Mouse (Mus musculus): ENCODE measurements around the gene Exosc7. TPM values are rescaled to one million over a fixed set of nuclear protein-coding genes. Genes with fewer than 3 reads are reported as not detected.

Gene Exosc7
- polyA plus RNA-seq, 2 experiments from 2014 or later: 105 to 108 TPM

DNA sequence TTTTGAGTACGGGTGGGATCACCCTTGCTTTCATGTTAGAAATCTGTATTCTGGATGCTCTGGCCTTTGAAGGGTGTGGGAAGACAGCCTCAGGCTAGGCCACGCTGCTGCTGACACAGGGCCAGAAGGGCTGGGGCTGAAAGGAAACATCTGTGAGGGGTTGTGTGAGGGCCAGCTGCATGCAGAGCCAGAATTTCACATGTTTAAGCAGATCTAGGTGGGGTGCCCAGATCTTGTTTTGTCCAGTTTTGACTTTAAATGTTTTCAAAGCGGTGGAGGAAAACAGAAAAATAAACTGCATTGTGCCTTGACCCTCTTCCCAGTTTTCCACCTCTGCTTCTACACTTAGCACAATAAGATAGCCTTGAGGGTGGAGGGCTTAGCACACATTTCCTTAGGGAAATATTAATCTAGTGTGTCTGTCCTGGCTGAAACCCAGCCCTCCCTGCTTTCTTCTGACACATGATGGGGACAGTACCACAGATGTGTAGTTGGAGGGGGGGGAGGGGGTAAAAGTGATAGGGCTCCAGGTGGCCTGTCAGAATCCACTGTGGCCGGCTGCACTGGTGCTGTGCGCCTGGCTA is 26.0 kb downstream of the Exosc7 start:
- ATAC-seq: no peak

DNA sequence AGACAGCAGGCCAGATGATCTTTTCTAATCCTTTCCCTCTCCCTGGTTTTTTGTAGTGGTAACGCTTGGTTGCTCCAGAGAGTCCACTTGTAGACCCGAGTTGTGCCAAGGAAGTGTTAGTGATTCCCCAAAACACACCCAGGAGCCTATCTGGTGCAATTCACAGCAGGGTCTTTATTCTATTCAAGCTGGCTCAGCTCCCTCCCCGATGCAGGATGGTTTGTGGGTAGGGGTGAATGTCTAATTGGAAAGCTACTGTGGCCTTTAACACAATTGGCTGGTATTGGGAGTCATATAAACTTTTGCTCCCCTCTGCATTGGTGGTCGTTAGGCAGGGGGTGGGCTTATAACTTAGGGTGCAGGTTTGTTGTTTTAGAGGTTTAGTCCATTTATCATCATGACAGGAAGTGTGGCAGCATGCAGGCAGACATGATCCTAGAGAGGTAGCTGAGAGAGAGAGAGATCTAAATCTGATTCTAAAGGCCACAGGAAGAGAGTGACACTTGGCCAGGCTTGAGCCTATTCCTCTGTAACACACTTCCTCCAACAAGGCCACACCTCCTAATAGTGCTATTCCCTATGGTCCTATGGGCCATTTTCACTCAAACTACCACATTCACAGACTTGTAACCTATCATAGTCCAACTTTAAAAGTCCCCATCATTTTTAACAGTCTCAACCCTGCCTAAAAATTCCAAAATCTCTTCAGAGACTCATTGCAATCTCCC is 27.0 kb downstream of the Exosc7 start:
- no peak for ATAC-seq

DNA sequence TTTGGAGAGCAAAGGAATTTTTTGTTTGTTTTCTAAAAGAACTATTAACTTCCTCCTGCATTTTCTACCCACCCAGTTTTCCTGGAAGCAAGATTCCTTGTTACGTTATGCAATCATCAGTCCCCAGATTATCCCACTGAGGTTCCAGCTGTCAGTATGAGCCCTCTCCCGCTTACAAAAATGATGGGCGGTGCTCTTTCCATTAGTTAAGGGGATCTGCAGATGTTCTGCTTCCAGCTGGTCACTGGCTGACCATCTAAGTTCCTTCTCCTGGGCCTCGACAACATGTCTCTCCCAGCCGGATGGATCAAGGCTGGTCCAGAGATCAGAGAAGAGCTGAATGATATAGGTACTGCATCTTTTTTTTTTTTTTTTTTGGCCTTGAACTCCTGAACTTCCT is 35.4 kb downstream of the Exosc7 start:
- ATAC-seq: no peak

DNA sequence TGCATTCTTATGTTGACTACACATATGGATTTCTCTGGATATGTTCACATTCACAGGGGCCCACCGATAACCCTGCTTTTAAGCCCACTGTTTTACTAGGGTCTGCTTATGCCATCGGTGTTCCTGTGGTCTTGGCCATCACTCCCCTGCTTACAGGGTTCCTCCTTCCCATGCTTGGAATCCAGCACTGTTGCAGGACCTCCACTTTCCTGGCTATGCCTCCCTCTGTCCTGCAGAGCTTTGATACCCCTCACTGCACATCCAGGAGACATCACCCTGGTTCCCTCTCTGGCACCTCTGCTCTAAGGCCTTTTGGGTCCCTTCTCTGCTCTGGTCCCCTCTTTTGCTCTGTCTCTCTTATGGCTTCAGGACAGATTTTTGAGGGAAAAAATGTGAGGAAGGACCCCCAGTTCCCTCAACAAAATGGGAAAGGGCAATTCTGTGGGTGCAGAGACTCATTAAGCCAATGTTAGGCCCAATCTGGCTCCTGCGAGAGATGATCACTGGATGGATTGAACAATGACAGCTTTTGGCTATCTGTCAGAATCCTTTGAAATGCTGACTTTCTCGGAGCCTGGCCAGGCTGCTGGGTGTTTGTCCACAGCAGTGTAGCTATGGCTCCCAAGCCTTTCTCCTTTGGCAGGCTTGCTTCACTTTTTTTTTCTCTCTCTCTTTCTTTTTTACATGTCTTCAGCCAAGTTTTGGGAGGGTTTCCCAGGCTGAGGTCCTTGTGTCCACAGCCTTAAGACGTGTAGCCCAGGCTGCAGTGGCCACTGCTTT is 37.4 kb downstream of the Exosc7 start, which contains the start of gene Clec3b:
Gene Clec3b (plus strand): TSS at position 706 of the 780 bp plus-strand sequence.
- ATAC-seq: no peak

DNA sequence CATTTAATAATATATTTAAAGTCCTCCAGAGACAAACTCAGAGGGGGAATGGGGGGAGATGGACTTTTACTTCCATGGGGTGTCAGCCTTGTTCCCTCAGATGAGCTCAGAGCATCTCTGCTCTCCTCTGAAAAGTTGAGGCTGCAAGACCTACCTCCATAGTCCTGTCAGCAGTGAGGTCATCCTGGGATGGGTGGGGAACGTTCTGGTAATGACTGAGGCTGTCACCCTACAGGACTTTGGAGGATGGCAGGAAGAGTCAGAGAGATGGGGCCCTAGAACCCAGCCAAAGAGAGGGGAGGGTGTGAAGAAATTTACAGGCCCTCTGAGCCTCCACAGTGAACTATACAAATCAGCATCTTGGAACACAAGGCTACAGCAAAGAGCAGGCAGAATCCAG is 38.5 kb downstream of the Exosc7 start:
- no peak for ATAC-seq

DNA sequence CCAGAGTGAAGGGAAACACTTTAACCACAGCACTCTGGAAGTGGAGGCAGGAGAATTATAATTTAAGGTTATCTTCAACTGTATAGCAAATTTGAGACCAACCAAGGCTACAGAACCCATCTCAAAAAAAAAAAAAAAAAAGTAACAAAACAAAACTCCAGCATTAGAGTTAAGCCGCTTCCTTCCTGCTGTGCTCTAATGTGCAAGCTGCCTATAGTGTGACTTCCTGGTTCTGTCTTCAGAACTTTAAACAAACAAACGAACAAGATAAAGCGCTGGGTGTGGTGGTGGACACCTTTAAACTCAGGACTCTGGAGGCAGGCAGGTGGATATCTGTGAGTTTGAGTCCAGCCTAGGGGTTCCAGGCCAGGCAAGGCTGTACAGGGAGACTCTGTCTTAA is 39.0 kb downstream of the Exosc7 start:
- peak; percentile 90 for ATAC-seq

DNA sequence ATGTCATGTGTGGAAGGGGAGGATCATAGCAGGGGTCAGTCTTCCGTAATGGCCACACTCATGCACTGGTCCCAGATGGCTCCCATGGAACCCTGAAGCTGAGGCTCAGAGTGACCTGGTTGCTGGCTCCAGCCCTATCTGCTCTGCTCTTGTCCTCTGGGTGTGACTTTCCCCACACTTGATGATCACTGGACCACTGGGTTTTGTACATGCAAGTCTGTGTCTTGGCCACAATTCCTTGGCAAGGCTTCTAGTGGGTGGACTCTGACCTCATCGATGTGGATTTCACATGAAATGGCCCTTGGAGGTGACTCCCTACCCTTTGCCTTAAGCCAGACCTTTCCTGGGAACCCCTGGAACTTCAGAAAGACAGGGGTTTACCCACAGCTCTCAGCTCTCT is 40.1 kb downstream of the Exosc7 start:
- no peak for ATAC-seq

DNA sequence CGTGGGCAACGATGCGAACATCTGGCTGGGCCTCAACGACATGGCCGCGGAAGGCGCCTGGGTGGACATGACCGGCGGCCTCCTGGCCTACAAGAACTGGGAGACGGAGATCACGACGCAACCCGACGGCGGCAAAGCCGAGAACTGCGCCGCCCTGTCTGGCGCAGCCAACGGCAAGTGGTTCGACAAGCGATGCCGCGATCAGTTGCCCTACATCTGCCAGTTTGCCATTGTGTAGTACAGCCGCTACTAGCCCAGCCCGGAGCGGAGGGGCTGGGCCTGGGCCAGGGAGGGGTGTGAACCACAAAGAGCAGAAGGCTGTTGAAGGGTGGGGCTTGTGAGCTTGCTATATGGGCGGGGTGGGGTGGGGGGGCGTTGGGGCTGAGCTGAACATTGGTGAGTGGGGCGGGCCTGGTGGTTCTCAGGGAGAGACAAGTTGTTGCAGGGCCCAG is 43.9 kb downstream of the Exosc7 start:
- ATAC-seq: no peak

DNA sequence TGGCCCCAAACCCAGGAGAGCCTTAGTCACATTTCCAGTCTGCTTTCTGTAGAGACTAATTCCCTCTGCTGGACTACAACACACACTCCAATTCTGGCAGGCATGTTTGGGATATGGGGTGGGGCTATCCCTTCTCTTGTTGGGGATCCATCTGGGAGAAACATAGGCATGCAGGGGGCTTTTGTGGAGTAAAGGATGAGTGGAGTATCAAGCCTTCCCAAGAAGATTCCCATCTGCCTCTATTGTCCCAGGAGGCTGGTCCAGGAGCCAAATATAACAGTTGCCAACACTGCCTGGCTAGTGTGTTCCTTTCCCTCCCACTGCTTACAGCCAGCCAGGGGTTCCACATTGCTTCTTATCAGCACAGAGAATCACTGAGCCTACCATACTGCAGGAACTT is 44.7 kb downstream of the Exosc7 start:
- ATAC-seq: no peak

DNA sequence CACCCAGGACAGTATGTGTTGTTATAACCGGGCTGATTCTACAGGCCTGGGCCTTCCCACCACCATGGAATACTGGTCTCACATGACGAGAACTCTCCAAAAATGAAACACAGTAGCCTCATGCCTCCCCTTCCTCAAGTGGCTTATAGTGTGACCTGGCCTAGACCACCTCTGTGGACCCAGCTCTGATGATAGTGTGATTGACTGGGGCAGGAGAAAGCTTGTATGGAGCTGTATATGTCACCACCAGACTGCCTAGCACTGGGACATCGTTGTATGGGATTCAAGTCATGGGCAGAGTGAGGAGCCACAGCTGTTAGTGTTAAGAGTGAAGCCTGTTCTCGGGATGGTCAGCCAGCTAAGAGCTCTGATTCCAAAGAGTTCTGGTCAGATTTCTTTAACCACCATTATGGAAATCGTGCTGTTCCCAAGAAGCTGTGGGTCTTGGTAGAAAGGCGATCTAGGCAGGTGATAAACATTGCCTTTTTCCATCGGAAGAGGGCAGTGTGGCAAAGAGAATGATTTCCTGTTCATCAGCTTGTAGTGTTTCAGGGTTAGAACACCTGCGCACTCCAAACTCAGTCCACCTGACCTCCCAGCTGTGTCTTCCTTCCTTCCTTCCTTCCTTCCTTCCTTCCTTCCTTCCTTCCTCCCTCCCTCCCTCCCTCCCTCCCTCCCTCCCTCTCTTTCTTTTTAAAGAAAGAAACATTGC is 45.3 kb downstream of the Exosc7 start:
- ATAC-seq: peak; percentile 74

DNA sequence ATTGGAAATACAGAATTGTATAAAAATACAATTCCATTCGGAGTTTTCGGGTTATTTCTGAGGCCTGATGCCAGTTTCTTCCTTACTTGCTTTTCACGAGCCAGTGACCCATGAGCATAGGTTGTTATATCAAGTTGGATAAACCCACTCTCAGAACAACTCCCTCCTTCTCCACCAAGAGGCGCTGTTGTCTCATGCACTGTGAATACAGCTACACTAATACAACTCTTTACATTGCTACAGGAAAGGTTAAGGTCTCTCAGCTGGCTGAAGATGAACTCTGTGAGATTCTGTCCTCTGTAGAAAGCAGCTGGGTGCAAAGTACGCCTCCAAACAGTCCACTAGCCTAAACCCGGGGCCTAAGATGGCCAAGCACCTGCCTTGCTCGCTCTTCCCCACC is 46.3 kb downstream of the Exosc7 start:
- peak; percentile 75 for ATAC-seq

DNA sequence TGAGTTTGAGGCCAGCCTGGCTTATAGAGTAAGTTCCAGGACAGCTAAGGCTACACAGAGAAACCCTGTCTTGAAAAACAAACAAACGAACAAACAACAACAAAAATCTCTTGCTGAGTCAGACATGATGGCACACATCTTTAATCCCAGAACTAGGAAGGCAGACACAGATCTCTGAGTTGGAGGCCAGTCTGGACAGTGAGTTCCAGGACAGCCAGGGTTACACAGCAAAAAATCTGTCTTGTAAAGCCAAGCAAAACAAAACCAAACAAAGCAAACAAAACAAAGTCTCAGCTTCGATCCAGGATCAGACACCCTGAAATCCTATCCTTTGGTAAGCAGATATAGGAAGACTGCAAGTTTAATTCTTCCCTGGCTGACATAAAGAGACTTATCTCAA is 48.8 kb downstream of the Exosc7 start:
- no peak for ATAC-seq

DNA sequence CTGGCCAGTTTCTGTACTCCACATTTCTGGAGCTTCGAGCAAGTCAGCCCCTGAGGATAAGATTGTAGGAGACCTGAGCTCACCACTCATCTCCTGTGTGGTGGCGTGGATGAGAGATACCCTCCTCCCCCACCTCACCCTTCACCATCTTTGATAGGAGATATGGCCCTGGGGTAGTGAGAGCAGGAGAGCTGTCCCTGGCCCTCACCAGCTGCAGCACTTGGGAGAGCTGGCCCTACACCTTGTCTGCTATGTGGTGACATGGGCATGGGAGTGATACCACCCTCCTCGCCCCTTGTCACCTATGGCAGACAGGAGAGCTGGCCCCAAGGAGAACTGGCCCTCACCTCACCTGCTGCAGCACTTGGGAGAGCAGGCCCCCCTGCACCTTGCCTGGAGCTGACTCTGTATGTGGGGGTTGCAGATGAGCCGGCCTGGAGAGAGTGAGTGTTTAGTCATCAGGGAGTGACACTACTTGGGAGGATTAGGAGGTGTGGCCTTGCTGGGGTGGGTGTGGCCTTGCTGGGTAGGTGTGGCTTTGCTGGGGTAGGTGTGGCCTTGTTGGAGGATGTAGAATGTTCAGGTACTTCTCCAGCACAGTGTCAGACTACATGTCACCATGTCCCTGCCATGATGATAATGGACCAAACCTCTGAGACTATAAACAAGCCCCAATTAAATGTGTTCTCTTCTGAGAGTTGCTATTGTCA is 50.1 kb downstream of the Exosc7 start:
- ATAC-seq: no peak

DNA sequence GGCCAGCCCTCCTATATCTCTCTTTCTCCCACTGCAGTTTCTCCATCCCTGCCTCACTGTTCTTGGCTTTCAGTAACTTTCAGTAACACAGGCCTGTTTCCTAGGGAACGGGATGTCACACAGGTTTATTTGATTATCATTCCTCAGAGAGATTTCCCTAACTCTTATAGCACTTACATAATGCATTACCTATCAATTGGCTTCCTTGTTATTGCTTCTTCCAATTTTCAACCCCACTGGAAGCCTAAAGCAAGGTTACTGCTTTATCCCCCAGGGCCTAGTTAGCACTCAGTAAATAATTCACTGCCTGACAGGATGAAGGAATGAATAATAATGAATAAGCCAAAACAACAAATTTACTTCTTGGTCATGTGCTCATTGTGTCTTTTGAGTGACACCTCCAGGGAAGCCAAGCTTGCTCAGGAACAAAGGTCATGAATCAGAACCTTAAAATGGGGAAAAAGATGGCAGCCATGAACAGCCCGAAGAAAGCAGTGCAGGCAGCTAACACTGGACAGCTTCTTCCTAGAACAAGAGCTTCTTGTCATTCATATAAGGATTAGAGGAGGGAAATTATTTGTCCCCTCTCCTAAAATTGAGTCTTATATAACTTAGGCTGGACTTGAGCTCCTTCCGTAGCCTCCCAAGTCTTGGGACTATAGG is 52.9 kb downstream of the Exosc7 start:
- ATAC-seq: no peak

DNA sequence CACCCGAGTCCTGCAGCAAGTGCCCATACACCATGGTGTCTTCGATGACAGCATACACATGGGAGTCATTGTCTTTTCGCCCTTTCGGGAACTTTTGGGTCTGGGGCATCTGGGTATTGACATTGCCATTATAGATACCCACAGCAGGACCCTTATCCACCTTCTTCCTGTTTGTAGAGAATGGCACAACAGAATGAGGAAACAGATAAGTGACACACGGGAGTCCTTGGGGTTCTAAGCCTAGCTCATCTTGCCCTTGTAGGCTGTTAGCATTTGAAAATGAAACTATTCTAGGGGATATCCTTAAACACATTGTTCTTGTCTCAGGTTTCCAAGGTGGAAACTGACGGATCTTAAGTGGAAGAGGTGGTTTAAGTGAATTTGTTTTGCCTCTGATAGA is 60.7 kb downstream of the Exosc7 start:
- no peak for ATAC-seq

DNA sequence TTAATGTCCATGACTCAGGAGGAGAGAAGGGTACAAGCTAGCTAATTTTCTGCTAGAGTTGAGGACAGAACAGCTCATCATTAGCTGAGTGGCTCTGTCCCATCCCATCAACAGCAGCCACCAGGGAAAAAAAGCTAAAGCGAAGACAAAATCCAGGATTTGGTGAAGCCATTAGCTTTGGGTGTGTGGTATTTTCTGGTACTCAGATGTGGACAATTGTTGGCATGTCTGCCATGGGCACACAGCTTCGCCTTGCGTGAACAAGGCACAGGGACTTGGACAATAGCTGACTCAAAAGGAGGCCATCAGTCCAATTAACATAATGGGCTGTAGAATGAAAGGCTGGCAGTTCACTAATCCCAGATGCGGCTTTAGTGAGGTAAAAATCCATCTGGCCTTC is 61.3 kb downstream of the Exosc7 start:
- no peak for ATAC-seq

DNA sequence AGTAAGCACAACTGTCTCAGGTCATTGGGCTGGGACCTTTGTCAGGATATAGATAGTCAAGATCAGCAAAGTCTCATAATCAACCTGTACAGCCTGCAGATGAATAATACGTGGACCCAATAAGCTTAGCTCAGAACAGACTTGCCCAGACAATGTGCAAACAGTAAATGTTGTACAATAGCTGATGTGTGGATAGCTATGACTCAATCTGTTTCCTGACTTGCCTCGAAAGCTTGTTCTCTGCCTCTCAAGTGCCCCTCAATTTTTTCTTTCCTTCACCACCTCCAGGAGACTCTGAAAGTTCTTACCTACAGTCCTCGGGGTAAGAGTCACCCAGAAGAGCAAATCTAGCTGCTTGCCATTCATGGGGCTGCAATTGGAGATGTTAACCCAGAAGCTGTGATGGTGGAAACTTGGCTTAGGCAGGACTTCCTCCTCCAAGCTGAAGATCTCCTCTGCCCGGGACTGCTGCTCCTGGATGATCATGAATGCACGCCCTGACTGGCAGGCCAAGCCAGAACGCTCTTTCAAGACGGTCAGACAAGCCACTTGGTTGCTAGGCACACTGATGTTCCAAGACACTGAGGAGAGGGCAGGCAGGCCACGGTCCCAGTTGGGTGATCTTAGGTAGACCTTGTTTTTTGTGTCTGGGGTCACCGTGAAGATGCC is 64.5 kb downstream of the Exosc7 start:
- ATAC-seq: no peak

DNA sequence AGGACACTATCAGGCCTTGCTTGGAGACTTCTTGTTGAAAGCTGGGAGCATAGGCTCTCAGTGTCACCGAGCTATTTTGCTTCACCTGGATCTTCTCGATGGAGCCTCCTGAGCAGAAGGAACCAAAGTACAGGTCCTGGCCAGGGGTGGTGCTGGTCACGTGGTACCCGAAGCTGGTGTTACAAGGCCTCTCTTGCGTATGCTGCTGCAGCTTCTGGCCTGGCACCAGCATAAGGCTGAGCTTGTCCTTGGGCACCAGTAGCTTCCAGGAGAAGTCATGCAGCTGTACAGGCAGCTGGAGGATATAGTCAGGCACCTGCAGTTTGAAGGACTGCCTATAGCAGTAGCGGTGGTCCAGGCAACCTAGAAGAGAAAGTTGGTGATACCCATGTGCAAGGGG is 67.0 kb downstream of the Exosc7 start:
- no peak for ATAC-seq

DNA sequence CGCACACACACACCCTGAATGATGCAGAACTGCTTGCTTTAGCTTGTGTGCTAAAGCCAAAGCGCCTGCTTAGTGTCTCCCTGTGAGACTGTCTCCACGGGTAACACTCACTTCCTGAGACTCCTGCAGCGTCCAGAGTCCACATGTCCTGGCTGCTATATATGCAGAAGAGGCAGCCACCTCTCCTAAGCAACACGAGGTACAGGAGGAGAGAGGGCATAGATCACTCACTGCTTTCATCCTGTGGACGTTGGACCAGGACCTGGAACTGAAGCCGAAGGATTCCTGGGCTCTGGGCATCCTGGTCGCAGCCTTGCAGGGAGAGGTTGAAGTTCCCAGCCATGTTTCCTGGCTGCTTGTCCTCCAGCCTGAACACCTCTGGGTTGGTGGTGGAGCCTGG is 70.2 kb downstream of the Exosc7 start:
- ATAC-seq: no peak

DNA sequence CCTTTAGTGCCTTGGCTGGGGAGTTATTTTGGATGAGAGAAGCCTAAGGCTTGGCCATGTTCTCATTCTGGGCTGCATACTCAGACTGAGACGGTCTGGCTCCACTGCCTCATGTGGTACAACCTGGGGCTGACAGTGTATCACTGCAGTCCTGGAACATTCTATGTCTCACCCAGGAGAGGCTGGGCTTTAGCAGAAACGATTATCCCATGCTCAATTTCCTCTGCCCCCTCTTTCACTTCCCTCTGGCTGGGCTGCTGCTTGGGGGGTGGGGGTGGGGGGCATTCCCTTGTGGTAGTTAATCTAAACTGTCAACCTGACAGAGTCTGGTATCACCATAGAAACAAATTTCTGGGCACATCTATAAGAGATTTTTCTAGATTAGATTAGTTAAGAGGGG is 72.5 kb downstream of the Exosc7 start:
- no peak for ATAC-seq

Data from CD4-positive, CD25-positive, alpha-beta regulatory T cell, adult 4 months (primary cell).